Mouse (Mus musculus) liver, adult 2 months (tissue): ENCODE measurements around the gene Spaca7. TPM values are rescaled to one million over a fixed set of nuclear protein-coding genes. Genes with fewer than 3 reads are reported as not detected.

ENCODE experiments used
- DNase-seq: peaks from one replicate; pipeline ENCODE4 v3.0.0-alpha.2; 2011; ENCODE audit warnings: low read depth, low spot score; ENCODE audit errors: extremely low read depth
- H3K27ac ChIP-seq: fragments of 200-500 bp; replicated peaks from 2 replicates; pipeline ENCODE4 v1.5.1; 2012; ENCODE audit warnings: low read depth, mild to moderate bottlenecking, control low read depth, inconsistent platforms, low read length; ENCODE audit not compliant: insufficient read depth
- H3K27me3 ChIP-seq: fragments of 200-500 bp; 2 replicates; pipeline ENCODE4 v1.6.1; 2012; ENCODE audit warnings: mild to moderate bottlenecking, moderate library complexity, low read length, inconsistent platforms; ENCODE audit not compliant: control insufficient read depth, insufficient read depth
- H3K36me3 ChIP-seq: fragments of 200-500 bp; 2 replicates; pipeline ENCODE4 v1.6.1; 2012; ENCODE audit warnings: low read length, inconsistent platforms; ENCODE audit not compliant: control insufficient read depth, insufficient read depth
- H3K4me1 ChIP-seq: fragments of 200-500 bp; 2 replicates; pipeline ENCODE4 v1.6.1; 2011; ENCODE audit warnings: low read length; ENCODE audit not compliant: control insufficient read depth, insufficient read depth
- H3K4me3 ChIP-seq: fragments of 200-500 bp; 2 replicates; pipeline ENCODE4 v1.5.1; 2011; ENCODE audit warnings: low read depth, mild to moderate bottlenecking, control low read depth, low read length, moderate library complexity; ENCODE audit not compliant: insufficient read depth
- H3K79me2 ChIP-seq: fragments of 200-500 bp; 2 replicates; pipeline ENCODE4 v1.6.1; 2012; ENCODE audit warnings: inconsistent platforms, mild to moderate bottlenecking, low read length, moderate library complexity; ENCODE audit not compliant: control insufficient read depth, insufficient read depth
- H3K9ac ChIP-seq: fragments of 200-500 bp; 2 replicates; pipeline ENCODE4 v1.6.1; 2012; ENCODE audit warnings: low read depth, mild to moderate bottlenecking, control low read depth, inconsistent platforms, low read length
- CTCF ChIP-seq: fragments of 200-500 bp; IDR thresholded peaks from 2 replicates; pipeline ENCODE4 v1.5.1; 2011; ENCODE audit warnings: low read depth, low read length, control low read depth
- POLR2A ChIP-seq: fragments of 200-500 bp; IDR thresholded peaks from 2 replicates; pipeline ENCODE4 v1.6.1; 2011; ENCODE audit warnings: low read length, control low read depth; ENCODE audit not compliant: insufficient read depth; ENCODE audit errors: extremely low read depth
- WGBS: fragments of 180-500 bp; shearing (Covaris S2); methylation state at CpG from one replicate; pipeline ENCODE4 v1.1.7; 2018; 5-methylcytosine and 5-hydroxymethylcytosine counted together
- polyA plus RNA-seq: library from polyadenylated mRNA; depleted of rRNA; stranded (reverse); fragments of >200 nt; gene quantifications from 2 replicates; pipeline ENCODE4 v1.2.3, GENCODE M21; 2012
- total RNA-seq: library from RNA; depleted of rRNA; stranded (reverse); fragments of >200 nt; gene quantifications from 2 replicates; pipeline ENCODE4 v1.2.3, GENCODE M21; 2014

Gene Spaca7
- total and polyA plus RNA-seq, 2 experiments: not detected

DNA sequence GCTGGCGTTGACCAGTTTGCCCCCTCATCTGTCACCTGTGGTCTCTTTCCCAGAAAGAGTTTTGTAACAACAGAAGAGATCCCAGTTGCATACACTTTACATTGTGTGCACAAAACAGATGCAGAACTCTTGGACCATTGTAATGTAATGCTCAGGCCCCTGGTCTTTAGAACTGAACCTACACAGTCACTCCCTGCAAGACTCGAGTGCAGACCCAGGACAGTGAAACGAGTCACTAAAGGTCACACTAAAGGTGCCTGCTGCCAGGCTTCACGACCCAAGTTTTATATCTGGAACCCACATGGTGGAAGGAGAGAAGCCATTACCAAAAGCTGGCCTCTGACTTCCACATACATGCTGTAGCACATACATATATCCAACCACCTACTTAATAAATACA lies 27.2 kb upstream of the Spaca7 start:
- Histone ChIP-seq H3K27ac (no peak overlapping the region), H3K36me3 (no peaks in the 10 kb centered on the region), H3K4me3 (no peak overlapping the region), H3K27me3 (peaks cover 9% of the 10 kb centered on the region; the same call in 1 of the 2 replicates), H3K4me1 (no peaks in the 10 kb centered on the region), H3K9ac (no peak overlapping the region), H3K79me2 (no peaks in the 10 kb centered on the region)
- TF ChIP-seq CTCF: no peak
- TF ChIP-seq POLR2A: no peak
- 64% methylated on average over 4 of the region's 4 CpGs for WGBS
- DNase-seq: no peak

DNA sequence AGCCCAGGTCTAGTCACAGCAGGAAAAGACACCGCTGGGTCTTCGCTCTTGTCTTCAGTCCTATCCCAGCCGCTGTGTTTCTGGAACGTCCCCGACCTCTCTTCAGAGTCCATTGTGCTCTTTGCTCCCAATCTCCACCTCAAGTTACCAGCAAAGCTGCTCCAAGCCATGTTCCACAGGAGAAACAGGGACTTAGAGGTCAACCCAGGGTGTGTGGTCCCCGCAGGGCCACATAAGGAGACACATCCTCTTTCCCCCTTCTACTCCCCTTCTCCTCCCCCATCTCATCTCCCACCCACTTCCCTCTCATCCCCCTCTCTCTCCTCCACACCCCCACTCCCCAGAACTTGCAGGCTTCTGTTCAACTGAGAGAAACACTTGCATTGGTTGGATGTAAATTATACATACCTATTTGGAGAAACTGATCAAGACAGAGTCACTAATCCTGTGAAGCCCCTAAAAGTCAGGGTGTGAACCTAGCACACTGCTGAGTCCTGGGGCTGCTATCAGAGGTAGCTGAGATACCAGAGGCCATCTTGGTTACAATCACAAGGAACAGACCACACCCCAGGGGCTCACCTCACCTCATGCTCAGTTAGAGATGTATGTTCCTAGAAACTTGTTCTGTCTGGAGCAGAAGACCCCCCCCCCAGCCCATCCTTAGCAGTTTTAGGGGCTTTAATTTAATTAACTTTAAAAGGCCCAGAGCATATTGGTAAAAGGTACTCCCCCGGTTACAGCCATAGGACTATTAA lies 25.2 kb upstream of the Spaca7 start:
- no peak overlapping the region for H3K4me3 ChIP-seq
- WGBS: 73% methylated on average over 7 of the region's 7 CpGs
- H3K27me3 ChIP-seq: peaks cover 5% of the 10 kb centered on the region; the same call in 1 of the 2 replicates
- no peaks in the 10 kb centered on the region for H3K79me2 ChIP-seq
- H3K9ac ChIP-seq: no peak overlapping the region
- TF ChIP-seq POLR2A (no peak), CTCF (no peak)
- H3K36me3 ChIP-seq: no peaks in the 10 kb centered on the region
- no peak overlapping the region for H3K27ac ChIP-seq
- no peaks in the 10 kb centered on the region for H3K4me1 ChIP-seq
- DNase-seq: no peak

DNA sequence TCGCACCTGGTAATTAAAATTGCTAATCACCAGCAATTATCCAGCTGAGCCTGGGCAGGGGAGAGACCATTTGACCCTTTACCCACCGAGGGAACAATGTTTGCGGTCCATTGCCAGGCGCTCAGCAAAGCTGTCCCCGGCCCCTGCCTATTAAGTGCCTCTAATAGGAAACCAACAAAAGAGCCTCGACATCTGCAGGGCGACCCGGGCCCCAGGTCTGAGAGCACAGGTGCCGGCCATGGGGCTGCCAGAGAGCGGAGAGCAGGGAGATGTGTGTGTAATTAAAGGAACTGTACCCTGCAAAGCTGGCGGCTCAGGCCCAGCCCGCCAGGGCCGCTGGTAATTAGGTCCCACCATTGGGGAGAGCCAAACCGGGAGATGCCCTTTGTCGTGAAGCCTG lies 24.6 kb upstream of the Spaca7 start:
- Histone ChIP-seq H3K27ac (no peak overlapping the region), H3K4me1 (no peaks in the 10 kb centered on the region), H3K9ac (no peak overlapping the region), H3K36me3 (no peaks in the 10 kb centered on the region), H3K4me3 (no peak overlapping the region), H3K79me2 (no peaks in the 10 kb centered on the region), H3K27me3 (peaks cover 5% of the 10 kb centered on the region; the same call in 1 of the 2 replicates)
- DNase-seq: no peak
- 19% methylated on average over 15 of the region's 15 CpGs for WGBS
- TF ChIP-seq CTCF (no peak), POLR2A (no peak)

DNA sequence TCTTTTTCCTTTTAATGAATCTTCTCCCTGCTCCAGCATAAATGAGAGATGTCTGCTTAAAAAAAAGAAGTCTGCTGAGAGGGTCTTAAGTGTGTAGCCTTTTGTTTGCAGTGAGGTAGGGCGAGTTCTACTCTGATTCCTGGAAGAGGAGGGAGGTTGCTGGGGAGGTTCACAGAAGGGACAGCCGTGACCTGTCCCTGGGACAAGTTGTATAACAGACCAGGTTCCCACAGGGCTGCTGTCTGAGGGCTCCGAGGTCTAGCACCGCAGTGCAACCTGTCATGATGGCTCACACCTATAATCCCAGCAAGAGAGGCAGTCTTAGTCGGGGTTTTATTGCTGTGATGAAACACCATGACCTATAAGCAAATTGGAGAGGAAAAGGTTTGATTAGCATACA lies 24.1 kb upstream of the Spaca7 start:
- DNase-seq: no peak
- Histone ChIP-seq H3K79me2 (no peaks in the 10 kb centered on the region), H3K4me1 (no peaks in the 10 kb centered on the region), H3K9ac (no peak overlapping the region), H3K27ac (no peak overlapping the region), H3K4me3 (no peak overlapping the region), H3K27me3 (peaks cover 5% of the 10 kb centered on the region; the same call in 1 of the 2 replicates), H3K36me3 (no peaks in the 10 kb centered on the region)
- 56% methylated on average over 5 of the region's 5 CpGs for WGBS
- no peak for TF ChIP-seq CTCF
- no peak for TF ChIP-seq POLR2A

DNA sequence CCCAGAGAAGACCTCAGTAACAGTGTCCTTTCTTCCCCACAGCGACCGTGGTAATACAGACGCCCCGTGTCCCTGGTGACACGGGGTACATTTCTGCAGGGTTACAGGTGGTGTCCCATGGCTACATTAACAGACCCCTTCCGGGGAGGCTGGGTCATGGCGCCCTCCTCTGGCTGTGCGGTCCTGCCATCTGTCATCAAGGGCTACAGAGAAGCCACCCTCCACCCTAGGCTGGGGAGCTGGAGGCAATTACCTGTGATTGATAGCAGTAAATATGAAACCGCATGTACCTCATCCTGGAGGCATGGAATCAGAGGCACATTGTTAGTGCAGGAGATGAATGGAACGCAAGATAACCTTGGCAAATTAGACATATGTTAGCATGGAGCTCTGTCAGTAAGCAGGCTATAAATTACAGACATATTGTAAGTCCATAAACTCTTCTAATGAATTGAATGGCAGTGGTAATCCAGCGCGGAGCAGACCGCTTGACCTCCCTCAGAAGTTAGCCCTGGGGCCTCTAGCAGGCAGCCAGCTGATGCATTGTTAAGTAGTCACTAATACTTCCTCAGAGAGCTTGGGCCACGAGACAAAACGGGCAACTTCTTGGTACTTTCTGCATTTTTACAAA lies 17.2 kb upstream of the Spaca7 start:
- DNase-seq: no peak
- TF ChIP-seq POLR2A: no peak
- no peak for TF ChIP-seq CTCF

DNA sequence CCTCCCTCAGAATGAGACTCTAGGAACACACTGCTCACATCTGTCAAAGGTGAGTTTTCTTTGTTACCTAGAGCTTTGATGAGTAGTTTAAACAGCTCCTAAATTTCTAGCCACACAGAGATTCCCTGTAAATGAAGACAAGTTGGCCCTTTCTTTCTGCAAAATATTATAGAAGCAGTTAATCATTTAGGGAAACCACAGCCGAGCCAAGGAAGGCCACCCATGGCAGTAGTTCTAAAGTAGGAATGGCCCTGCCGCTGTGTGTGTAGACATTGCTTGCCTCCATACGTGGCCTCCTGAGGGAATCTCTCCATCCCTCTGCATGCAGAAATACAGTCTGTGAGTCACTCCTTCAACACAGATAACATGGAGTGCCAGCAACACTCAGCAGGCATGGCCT lies 14.0 kb upstream of the Spaca7 start:
- H3K4me1 ChIP-seq: no peaks in the 10 kb centered on the region
- no peaks in the 10 kb centered on the region for H3K79me2 ChIP-seq
- H3K27ac ChIP-seq: no peak overlapping the region
- no peaks in the 10 kb centered on the region for H3K36me3 ChIP-seq
- DNase-seq: no peak
- TF ChIP-seq CTCF (no peak), POLR2A (no peak)
- no peak overlapping the region for H3K4me3 ChIP-seq
- WGBS: 68% methylated on average over 3 of the region's 3 CpGs
- no peak overlapping the region for H3K9ac ChIP-seq
- H3K27me3 ChIP-seq: peaks cover 3% of the 10 kb centered on the region; the same call in 1 of the 2 replicates

More for the DNA sequence above, 17.2 kb upstream of the Spaca7 start:
- no peaks in the 10 kb centered on the region for H3K4me1 ChIP-seq
- H3K4me3 ChIP-seq: no peak overlapping the region
- H3K9ac ChIP-seq: no peak overlapping the region
- peaks cover 3% of the 10 kb centered on the region; the same call in 1 of the 2 replicates for H3K27me3 ChIP-seq
- WGBS: 63% methylated on average over 15 of the region's 15 CpGs
- no peak overlapping the region for H3K27ac ChIP-seq
- no peaks in the 10 kb centered on the region for H3K36me3 ChIP-seq
- no peaks in the 10 kb centered on the region for H3K79me2 ChIP-seq
